Mouse (Mus musculus) hindbrain, embryonic 14.5 days (tissue): ENCODE data around the gene 1700040F15Rik. TPM values are rescaled to one million over a fixed set of nuclear protein-coding genes. Genes with fewer than 3 reads are reported as not detected.
"Not testable (repeated sequence)": the region's sequence is repeated elsewhere in the genome, so short reads cannot be mapped to it uniquely, and the experiment has no call there.

ENCODE experiments used
- ATAC-seq: fragments of 200-750 bp; cut with Nextera tagmentation; 2 replicates; pipeline ENCODE4 v1.8.0; 2017; ENCODE audit warnings: moderate number of reproducible peaks, mild to moderate bottlenecking, moderate TSS enrichment, moderate library complexity; ENCODE audit not compliant: low FRiP score
- DNase-seq: peaks from one replicate; pipeline ENCODE4 v3.0.0-alpha.2; 2015; ENCODE audit warnings: low spot score
- H3K27ac ChIP-seq: fragments of 300-500 bp; sonication (generic); 2 replicates; pipeline ENCODE4 v1.5.1; 2014; ENCODE audit warnings: mild to moderate bottlenecking, moderate library complexity
- H3K27me3 ChIP-seq: fragments of 300-500 bp; sonication (generic); 2 replicates; pipeline ENCODE4 v1.6.1; 2014; ENCODE audit warnings: mild to moderate bottlenecking, low read length, mixed read lengths; ENCODE audit not compliant: control insufficient read depth, insufficient read depth
- H3K36me3 ChIP-seq: fragments of 300-500 bp; sonication (generic); replicated peaks from 2 replicates; pipeline ENCODE4 v1.6.1; 2014; ENCODE audit not compliant: control insufficient read depth, insufficient read depth
- H3K4me1 ChIP-seq: fragments of 300-500 bp; sonication (generic); replicated peaks from 2 replicates; pipeline ENCODE4 v1.6.1; 2014; ENCODE audit warnings: antibody characterized with exemption, low read length, mixed read lengths; ENCODE audit not compliant: control insufficient read depth, insufficient read depth
- H3K4me2 ChIP-seq: fragments of 300-500 bp; sonication (generic); replicated peaks from 2 replicates; pipeline ENCODE4 v1.6.1; 2014; ENCODE audit warnings: mild to moderate bottlenecking, moderate library complexity
- H3K4me3 ChIP-seq: fragments of 300-500 bp; sonication (generic); replicated peaks from 2 replicates; pipeline ENCODE4 v1.5.1; 2014; ENCODE audit warnings: mild to moderate bottlenecking, low read length
- H3K9ac ChIP-seq: fragments of 300-500 bp; sonication (generic); 2 replicates; pipeline ENCODE4 v1.6.1; 2014
- H3K9me3 ChIP-seq: fragments of 300-500 bp; sonication (generic); 2 replicates; pipeline ENCODE4 v1.6.1; 2016; ENCODE audit warnings: low read length; ENCODE audit not compliant: control insufficient read depth
- WGBS: fragments of 180-500 bp; shearing (Covaris S2); extraction: QIAGEN DNeasy Blood & Tissue Kit; methylation state at CpG from one replicate; pipeline ENCODE4 v1.1.7; 2014; 5-methylcytosine and 5-hydroxymethylcytosine counted together
- polyA plus RNA-seq: library from polyadenylated mRNA; unstranded; fragments of >200 nt; fragmentation: Nextera tagmentation; extraction: Ambion mirVana; gene quantifications from 2 replicates; pipeline ENCODE4 v1.2.1, GENCODE M21; 2014

Gene 1700040F15Rik
- not detected in 2 replicates for polyA plus RNA-seq

DNA sequence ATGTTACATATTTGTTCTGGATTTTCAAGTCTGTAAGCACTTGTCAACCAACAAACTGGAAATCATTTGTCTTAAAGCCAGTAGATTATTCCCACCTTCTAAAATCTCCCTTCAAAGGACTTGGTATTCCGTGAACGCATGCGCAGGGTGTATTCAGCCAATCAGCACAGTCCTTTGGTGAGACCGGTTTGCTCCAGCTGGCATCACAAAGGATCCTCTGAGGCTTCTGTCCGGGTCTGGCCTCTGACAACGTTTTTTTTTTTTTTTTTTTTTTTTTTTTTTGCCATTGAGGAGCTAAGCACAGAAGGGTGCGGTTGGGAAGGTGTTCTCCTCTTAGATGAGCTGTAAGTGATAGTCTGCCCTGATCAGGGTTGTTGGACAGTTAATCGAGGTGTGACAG lies at the start of gene 1700040F15Rik:
1700040F15Rik (plus strand) TSS at position 301 of the 400 bp plus-strand sequence.
- H3K27ac ChIP-seq, DNase-seq, H3K4me3 ChIP-seq, H3K4me1 ChIP-seq, H3K27me3 ChIP-seq, H3K9ac ChIP-seq, H3K36me3 ChIP-seq, H3K9me3 ChIP-seq, H3K4me2 ChIP-seq, ATAC-seq: not testable (repeated sequence)
- no CpG with 5 or more reads among the region's 8 CpGs for WGBS
